Mouse (Mus musculus): ENCODE data around the gene Pgc.

- no peak for TF ChIP-seq POLR2A (IDR thresholded peaks at IDR 0.05; ENCODE audit: extremely low read depth, insufficient read depth, low read length)
- no peak for TF ChIP-seq CTCF (IDR thresholded peaks at IDR 0.05; ENCODE audit: low read depth, low read length)
Observed at GRCm38 (mm10) chr17:47678238-47678637, 48.4 kb upstream of the Pgc start.

All from liver, adult 2 months (tissue).